19 mouse cellular contexts compared by ENCODE assay signal in genomic region chr16:72376896-72377295, GRCm38 (mm10).
"Had no signal": no experiment of that assay in that cellular context is flagged by ENCODE, and none has a peak within 500 bp of the region (broad histone marks: within the 10 kb centered on the region; RNA-seq: fewer than 3 reads in every experiment).

No protein-coding gene starts in this region.

- H3K4me1 ChIP-seq: limb, embryonic 10.5 days; liver, embryonic 12.5 days; liver, embryonic 15.5 days; lung, embryonic 15.5 days; megakaryocyte, embryonic 14.5 days had no signal

- DNase-seq: kidney, postnatal 25 days; layer of hippocampus, adult 9-11 months; liver; lung, adult 18-20 months; lung, postnatal 10 days; lung, postnatal 36 days; midbrain, embryonic 14.5 days; thymus, adult 2 months; thymus, postnatal 14 days; thymus, postnatal 4 days had no signal

- H3K36me3 ChIP-seq: limb, embryonic 10.5 days; limb, embryonic 13.5 days; liver, embryonic 12.5 days; liver, embryonic 15.5 days; lung, embryonic 15.5 days had no signal

- H3K27me3 ChIP-seq: limb, embryonic 13.5 days; liver, embryonic 12.5 days; liver, embryonic 15.5 days; lung, embryonic 15.5 days; megakaryocyte, embryonic 14.5 days had no signal

- H3K9me3 ChIP-seq: limb, embryonic 10.5 days; limb, embryonic 13.5 days; liver, embryonic 12.5 days; liver, embryonic 15.5 days; lung, embryonic 15.5 days; megakaryocyte, embryonic 14.5 days had no signal

- ATAC-seq: liver, embryonic 12.5 days had no signal

- H3K9ac ChIP-seq: limb, embryonic 13.5 days; liver, embryonic 12.5 days; liver, embryonic 15.5 days; lung, embryonic 15.5 days had no signal

- H3K27ac ChIP-seq: kidney, postnatal 0 days; layer of hippocampus, adult 2 months; limb, embryonic 10.5 days; limb, embryonic 13.5 days; liver, embryonic 12.5 days; liver, embryonic 15.5 days; lung, embryonic 15.5 days had no signal

- H3K4me3 ChIP-seq: layer of hippocampus, adult 2 months; limb, embryonic 10.5 days; limb, embryonic 13.5 days; liver, embryonic 12.5 days; liver, embryonic 15.5 days; lung, embryonic 15.5 days; megakaryocyte, embryonic 14.5 days had no signal

- H3K4me2 ChIP-seq: limb, embryonic 13.5 days; liver, embryonic 12.5 days; liver, embryonic 15.5 days; lung, embryonic 15.5 days; midbrain, embryonic 11.5 days had no signal
